Comparison of ENCODE assay signal across 17 mouse cellular contexts in the genomic region with DNA sequence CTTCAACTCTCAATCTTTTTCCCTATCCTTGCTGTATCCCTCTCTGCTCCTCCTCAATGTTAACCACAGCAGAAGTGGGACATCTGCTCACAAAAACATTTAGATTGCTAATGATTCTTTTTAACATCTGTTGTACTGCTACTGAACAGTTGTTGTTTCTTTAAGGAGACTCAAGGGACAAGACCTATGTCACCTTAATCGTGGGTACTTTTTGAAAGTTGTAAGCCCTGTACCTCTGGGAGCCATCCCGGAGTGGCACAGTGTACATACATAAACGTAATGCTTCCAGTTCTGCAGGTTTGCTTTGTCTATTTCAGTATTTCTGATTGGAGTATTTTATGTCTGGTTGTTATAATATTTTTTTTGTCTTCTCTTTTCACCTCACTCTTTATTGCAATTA.
"Had no signal": no experiment of that assay in that cellular context is flagged by ENCODE, and none has a peak within 500 bp of the region (broad histone marks: within the 10 kb centered on the region; RNA-seq: fewer than 3 reads in every experiment).

No protein-coding gene starts in this region.

- H3K4me1 ChIP-seq: limb, embryonic 10.5 days; limb, embryonic 13.5 days; liver, embryonic 12.5 days; liver, embryonic 15.5 days had no signal

- H3K27ac ChIP-seq: limb, embryonic 10.5 days; limb, embryonic 13.5 days; liver, embryonic 12.5 days; liver, embryonic 15.5 days; macrophage had no signal

- H3K4me3 ChIP-seq: limb, embryonic 10.5 days; limb, embryonic 13.5 days; liver, embryonic 12.5 days; liver, embryonic 15.5 days had no signal

- H3K9me3 ChIP-seq: limb, embryonic 10.5 days; limb, embryonic 13.5 days; liver, embryonic 12.5 days; liver, embryonic 15.5 days had no signal

- H3K4me2 ChIP-seq: limb, embryonic 13.5 days; liver, embryonic 12.5 days; liver, embryonic 15.5 days; lung, embryonic 14.5 days had no signal

- H3K36me3 ChIP-seq: limb, embryonic 10.5 days; limb, embryonic 13.5 days; liver, embryonic 12.5 days; liver, embryonic 15.5 days had no signal

- ATAC-seq: inflammation-experienced regulatory T-cells, adult 6 months; intestine, embryonic 16.5 days; liver, embryonic 12.5 days; lung, postnatal 0 days had no signal

- DNase-seq: kidney, adult 18-20 months; kidney, adult 9 months; kidney, postnatal 14 days; kidney, postnatal 4 days; liver; lung, embryonic 14.5 days; thymus, adult 2 months; thymus, postnatal 14 days; thymus, postnatal 4 days had no signal

- H3K9ac ChIP-seq: limb, embryonic 13.5 days; liver, embryonic 12.5 days; liver, embryonic 15.5 days; lung, embryonic 14.5 days had no signal

- H3K27me3 ChIP-seq: limb, embryonic 13.5 days; liver, embryonic 12.5 days; liver, embryonic 15.5 days had no signal
